Mouse (Mus musculus): ENCODE data around the gene Prickle2.

The Prickle2 gene

DNA sequence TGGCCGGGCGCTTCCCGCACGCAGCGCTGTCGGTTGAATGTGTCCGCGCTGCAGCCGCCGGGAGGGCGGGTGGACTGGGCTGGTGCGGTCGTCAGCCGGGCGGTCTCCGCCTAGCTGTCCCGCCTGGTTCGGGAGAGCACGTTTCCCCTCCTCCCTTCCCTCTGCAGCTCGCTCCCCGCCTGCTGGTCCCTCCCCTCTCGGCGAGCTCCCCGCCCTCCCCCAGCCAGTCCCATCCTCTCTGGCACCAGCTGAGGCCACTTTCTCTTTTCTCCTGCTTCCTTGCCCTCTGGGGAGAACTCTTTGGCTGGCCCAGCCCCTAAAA, at the start of gene Prickle2:
Prickle2 (minus strand) TSS at position 11 of the 322 bp plus-strand sequence.
- in situ Hi-C loops (cut with MboI, MseI) = no loop called here

DNA sequence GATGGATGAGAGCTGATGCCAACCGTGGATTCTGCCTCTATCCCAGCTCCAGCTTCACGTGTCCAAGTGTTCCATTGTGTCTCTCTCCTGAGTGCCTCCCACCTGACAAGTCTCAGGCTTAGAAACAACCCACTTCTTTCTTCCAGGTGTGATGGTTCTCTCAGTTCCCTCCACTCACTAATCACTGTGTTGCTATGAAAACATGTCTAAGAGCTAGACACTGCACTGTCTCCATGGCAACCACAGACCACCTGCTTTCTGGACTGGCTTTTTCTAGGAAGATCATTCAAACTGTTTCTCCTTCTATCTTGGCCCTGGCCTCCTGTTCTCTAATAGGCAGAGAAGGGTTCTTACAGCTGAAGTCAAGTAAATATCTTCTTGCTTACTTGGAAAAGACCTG, 46.8 kb upstream of the Prickle2 start:
- in situ Hi-C loops (cut with MboI, MseI) = no loop called here

DNA sequence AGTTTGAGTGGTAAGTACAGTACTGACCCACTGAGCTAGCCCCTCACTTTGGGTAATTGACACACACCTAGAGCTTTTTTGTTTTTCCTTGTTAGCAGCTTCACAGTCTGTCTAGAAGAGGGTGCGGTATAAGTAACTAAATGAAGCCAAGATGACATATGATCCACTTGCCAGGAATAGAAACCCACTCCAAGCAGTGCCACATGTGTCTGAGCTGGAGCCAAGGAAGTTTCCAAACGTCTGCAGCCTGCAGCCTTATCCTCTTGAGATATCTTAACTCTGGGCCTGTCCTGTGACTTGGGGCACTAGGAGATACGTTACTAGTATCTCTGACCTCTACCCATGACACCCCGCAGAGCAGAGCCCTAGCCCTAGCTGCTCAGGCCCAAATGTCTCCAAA, 43.5 kb upstream of the Prickle2 start:
- in situ Hi-C loops (cut with MboI, MseI) = loop anchor here (25.0 kb wide), 1 partner anchor 462 kb away; no protein-coding TSS in a partner anchor

DNA sequence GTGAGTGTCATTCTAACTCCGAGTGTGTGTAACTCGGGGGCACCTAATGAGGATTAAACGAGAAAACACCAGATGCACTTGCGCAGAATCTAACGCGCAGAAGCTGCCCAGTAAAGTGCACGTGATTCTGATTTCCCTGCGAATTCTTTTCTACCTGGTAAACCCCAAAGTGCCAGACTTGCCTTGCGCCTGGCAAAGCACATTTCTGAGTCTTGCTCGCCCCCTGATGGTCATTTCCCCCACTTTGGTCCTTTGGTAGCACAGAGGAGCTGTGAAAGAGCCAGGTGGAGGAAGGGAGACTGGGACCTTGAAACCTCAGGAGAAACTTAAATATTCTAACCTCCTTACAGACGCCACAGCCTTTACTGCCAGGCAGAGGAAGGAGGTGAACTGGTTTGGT, 37.6 kb upstream of the Prickle2 start:
- in situ Hi-C loops (cut with MboI, MseI) = loop anchor here (25.0 kb wide), 1 partner anchor 456 kb away; no protein-coding TSS in a partner anchor

DNA sequence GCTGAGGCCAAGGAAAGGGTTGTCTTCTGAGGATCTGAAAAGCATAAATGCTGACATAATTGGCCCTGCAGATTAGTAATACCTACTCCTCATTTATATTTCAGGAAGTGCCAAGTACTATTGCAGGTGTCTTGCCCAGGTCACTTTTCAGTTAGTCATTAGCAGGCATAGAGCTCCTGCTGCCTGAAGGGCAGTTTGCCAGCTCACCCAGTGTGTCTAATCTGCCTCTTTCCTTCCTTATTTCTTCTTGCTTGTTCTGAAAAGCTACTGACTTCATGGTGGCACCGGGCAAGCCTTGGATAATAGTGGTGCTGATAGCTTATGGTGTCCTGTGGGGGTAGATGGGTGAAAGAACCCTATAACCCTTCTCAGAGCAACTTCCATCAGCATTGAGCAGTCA, 31.2 kb upstream of the Prickle2 start:
- in situ Hi-C loops (cut with MboI, MseI) = loop anchor here (25.0 kb wide), 1 partner anchor 450 kb away; no protein-coding TSS in a partner anchor

DNA sequence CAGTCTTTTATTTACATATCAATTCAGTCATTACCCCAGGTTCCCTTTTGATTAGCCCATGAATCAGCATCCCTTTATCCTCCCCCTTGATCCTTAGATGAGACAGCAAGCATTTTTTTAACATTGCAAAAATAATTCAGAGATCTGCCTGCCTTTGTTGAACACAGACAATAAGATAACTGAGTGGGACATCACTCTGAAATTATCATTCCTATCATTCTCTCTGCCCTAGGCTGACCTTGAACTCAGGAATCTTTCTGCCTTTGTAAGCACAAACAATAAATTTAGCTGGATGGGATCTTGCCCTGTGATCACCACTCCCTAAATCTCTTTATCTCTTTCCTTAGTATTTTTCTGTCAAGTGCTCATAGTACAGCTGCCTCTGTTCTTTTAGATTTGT, 27.7 kb upstream of the Prickle2 start:
- in situ Hi-C loops (cut with MboI, MseI) = loop anchor here (25.0 kb wide), 1 partner anchor 446 kb away; no protein-coding TSS in a partner anchor

DNA sequence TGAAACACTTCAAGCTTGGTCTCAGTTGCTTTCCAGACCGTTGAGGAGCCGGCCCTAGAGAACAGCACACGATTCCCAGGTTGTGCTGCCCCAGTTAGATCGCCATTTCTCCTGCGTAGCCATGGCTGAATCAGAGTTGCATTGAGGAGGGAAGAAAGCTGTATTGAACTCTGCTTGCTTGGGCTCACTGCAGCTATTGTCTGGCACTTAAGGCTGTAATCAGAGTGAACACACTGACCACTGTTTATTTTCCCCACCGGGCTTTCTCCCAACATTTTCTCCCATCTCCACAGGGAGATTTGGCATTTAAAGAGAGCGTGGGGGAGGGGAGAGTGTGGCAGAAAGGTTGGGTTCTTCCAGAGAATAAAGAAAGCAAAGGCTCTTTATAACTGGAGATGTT, 22.6 kb upstream of the Prickle2 start:
- in situ Hi-C loops (cut with MboI, MseI) = loop anchor here (25.0 kb wide), 1 partner anchor 441 kb away; no protein-coding TSS in a partner anchor

DNA sequence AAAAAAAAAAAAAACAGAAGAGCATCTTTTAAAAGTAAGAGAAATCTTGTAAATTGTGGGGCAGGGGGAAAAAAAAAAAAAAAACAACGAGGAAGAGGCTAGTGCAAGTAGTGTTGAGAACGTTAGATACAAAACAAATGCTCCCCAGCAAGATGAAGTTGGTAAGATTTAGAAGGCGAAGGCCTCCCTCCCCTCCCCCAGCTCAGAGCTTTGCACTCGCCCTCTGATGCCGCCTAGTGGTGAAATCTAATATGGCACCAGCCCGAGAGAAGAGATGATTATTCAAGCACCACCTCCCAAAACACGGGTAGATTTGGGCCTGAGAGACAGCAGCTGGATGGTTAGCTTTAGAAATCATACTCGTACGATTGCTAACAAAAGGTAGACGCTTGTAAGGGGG, 22.1 kb upstream of the Prickle2 start:
- in situ Hi-C loops (cut with MboI, MseI) = loop anchor here (25.0 kb wide), 1 partner anchor 441 kb away; no protein-coding TSS in a partner anchor

DNA sequence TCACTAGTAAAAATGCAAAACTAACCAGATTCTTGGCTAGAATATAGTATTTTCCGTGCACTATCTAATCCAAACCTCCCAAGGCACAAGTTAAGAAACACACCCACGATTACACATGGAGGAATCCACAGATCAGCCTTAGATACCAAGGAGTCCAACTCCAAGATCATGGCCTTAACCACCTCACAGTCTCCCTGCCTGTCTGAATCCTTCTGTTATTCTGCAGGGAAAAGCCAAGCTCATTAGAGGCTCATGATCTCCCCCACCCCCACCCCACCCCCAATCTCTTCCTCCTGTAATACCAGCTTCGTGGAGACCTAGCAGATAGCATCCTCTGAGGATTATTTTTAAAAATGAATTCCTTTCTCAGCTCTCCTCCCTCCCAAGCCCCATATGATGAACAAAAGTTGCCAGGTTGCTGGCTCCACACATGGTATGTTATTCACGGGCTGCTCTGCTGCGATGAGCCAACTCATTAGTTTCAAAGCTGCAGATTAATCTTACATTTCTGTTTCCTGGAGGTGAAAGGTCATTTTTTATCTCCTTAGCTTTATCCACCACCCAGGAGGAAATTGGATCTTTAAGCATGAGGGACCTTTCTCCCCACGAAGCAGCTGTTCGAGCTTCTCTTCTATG, 21.5 kb upstream of the Prickle2 start:
- in situ Hi-C loops (cut with MboI, MseI) = loop anchor here (25.0 kb wide), 1 partner anchor 440 kb away; no protein-coding TSS in a partner anchor

DNA sequence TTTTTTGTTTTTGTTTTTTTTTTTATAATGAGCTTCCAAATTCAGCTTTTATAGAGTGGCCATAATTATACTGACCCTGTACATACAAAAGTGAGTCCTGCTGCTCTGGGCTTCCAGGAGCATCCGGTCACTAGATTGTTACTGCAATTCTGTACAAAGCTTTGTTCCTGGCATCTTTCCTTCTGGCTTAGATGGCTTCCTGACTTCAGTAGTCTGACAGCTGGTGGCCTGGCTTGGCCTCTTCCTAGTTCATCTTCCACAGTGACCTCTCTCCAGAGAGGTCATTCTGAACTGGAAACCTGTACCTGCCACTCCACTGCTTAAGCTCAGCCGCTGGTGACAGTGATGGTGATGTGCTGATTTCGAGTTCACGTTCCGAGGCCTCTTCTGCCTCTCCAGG, 20.2 kb upstream of the Prickle2 start:
- in situ Hi-C loops (cut with MboI, MseI) = loop anchor here (25.0 kb wide), 1 partner anchor 439 kb away; no protein-coding TSS in a partner anchor

DNA sequence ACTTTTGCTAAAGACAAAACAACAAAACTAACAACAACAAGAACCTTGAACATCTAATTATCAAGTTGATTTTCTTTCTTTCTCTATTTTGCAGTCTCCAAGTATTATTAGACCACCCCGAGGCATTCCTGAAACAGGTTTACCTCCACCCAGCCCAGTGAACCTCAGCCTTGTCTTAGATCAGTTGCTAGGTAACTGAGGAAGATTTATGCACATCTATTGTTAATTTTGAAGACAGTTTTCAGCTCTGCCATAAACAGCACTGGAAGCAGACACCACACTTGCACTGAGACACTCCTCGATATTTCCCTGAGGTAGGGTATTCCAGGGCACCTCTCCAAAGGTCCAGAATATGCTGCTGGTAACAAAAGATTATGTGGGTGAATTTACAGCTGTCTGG, 18.4 kb upstream of the Prickle2 start:
- in situ Hi-C loops (cut with MboI, MseI) = no loop called here

DNA sequence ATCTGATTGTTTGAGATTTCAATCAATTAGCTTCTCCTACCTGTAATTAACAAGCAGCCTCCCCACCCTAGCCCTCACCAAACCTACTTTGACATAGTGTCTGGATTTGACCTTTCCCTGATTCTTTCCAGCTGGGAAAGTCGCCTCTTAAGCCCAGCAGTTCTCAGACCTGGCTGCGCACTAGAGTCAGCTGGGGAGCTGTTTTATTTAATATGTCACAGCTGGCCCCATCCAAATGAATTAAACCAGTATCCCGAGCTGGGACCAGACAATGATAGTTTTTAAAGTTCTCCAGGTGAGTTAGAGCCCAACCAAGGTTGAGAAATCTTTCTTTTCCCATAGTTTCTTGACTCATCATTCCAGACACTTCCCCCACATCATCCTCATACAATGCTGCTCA, 9.9 kb upstream of the Prickle2 start:
- in situ Hi-C loops (cut with MboI, MseI) = no loop called here

DNA sequence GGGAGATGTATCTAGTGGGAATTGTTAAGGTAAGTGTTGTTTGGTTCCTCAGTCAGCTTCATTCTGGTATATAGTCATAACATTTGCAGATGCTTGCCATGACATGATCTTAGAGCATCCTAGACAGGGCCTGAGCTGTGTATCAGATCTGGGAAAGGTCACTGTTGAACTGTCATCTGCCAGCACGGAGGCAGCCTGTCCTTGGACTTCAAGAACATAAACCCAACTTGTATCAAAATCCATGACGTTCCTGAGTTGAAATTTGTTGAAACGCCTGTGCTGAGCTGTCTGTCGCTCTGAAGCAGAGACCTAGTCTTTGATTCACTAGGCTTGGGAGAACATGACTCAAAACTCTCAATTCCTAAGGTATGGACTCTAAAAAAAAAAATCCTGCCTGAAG, 8.8 kb upstream of the Prickle2 start:
- in situ Hi-C loops (cut with MboI, MseI) = no loop called here

DNA sequence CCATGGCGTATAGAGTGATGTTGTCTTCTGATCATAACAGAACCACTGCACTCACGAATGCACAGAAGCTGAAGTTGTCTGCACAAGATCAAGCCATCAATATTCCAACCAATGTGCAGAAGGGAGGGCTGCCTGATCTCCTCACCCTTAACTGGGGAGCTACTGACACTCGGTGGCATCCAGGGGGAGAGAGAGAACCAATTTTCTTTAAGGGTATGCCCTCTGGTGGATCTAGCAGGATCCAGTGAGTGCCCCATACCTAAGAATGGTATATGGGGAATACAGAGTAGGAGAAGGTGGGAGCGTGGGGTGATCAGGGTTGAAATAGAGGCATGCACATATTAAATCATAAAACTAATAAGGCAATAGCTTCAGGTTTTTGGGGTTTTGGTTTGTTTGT, 2.2 kb upstream of the Prickle2 start:
- in situ Hi-C loops (cut with MboI, MseI) = no loop called here

DNA sequence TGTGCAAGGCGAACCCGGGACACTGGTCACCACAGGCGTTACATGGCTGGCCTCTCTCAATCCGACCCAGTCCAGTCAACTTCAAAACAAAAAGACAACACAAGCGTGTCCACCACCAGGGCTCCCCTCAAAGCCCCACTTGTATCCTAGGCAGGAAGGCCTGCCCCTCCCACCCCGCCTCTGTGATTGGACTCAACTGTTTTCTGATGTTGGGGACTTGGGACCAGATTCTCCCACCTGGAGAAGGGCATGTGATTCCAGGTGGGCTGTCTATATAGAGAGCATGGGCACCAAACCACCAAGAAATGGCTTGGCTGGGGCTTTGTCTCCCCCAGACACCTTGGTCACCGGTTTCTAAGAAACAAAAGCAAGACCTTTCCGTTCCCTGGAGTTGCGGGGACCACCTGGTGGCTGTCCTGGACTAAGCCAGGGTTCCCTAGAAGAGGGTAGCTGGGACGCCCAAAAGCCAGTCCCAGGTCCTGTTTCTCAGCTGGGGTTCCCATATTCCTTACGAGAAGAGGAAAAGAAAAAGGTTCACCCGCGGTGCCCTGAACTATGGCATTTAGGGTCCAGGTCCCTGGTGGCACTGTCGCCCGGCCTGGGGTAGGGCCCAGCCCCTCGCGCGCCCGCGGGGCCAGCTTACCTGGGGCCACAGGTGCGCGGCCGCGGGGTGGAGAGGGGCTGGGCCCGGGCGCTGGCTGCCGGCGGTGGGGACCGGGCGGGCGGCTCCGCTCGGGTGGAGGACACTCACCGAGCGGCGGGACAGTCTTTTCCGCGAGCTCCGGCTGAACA, 406 bp downstream of the Prickle2 start:
- in situ Hi-C loops (cut with MboI, MseI) = no loop called here

DNA sequence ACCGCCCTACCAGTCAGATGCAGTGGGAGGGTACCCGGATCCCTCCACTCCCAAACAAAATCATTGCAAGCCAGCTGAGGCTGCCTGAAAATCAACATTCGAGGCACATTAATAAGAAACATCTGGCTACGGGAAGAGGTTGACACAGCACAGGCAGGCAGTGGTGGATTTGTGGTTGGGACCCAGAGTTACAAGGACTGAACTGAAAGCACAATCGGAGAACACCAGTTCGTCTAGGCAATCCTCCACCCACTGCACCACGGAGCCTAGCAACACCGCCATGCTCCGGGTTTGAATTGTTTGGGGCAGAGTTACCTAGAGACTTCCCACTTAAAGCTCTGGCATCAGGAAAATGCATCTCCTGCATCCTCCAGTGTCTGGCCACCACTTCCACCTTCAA, 1.1 kb downstream of the Prickle2 start:
- in situ Hi-C loops (cut with MboI, MseI) = no loop called here

DNA sequence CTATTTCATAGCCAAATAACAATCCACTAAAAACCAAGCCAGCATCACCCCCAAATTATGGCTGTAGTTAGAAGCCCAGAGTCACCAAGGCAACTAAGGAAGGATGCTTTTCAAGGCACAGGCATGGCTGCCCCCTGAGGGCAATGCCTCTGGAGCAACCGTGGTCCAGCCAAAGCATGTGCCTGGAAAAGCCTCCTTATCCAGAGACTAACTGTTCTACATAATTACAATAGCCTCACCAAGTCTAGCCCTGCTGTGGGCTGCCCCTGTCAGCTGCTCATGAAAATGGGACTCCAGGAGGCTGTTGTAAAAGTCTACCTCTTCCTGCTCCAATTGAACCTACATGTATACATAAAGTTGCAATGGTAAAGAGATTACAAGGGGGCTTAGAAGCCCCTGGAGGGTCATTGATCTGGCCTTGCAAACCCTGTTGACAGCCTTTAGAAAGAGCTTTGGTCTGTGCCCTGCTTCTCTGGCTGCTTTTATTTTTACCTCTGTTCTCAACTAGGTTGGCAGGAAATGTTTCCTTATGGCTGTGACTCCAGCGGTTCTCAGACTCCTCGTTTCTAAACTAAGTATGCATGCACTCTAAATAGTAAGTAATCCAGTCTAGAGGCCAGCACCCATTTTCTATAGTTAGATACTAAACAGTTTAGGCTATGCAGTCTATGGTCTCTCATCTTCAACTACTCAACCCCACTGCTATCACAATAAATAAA, 6.3 kb downstream of the Prickle2 start:
- in situ Hi-C loops (cut with MboI, MseI) = no loop called here

DNA sequence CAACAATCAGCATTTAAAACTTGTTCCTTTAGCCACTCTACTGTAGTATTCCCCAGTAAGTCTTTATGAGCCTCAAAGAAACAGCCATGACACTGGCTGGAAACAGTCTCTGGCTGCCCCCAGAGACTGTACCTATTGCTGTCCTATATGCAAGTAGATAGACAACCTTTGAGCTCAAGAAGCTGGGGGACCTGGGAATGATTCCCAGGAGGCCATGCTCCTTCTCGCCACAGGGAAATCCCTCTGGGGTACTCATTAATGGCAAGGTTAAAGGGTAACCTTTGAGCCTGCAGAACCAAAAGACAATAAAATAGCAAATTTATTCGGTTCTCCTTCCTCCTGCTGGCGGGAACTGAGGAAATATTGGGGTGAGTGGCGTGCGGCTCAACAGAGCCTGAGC, 8.1 kb downstream of the Prickle2 start:
- in situ Hi-C loops (cut with MboI, MseI) = no loop called here

DNA sequence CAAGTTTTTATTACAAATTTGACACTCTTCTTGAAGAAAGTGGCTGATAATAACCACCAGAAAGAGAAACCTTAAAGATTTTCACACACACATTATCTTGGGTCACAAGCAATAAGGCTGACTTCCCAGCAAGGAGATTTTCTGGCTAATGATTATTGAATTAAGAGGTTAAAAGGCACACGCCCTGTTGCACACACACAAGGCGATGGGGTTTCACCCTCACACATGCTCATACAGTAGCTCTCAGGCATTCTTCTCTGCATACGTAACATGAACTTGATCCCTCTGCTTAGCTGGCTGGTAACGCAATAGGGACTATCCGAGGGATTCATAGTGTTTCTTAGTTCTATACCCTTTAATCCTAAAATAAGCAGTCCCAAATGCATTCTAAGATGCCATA, 18.6 kb downstream of the Prickle2 start:
- in situ Hi-C loops (cut with MboI, MseI) = no loop called here

DNA sequence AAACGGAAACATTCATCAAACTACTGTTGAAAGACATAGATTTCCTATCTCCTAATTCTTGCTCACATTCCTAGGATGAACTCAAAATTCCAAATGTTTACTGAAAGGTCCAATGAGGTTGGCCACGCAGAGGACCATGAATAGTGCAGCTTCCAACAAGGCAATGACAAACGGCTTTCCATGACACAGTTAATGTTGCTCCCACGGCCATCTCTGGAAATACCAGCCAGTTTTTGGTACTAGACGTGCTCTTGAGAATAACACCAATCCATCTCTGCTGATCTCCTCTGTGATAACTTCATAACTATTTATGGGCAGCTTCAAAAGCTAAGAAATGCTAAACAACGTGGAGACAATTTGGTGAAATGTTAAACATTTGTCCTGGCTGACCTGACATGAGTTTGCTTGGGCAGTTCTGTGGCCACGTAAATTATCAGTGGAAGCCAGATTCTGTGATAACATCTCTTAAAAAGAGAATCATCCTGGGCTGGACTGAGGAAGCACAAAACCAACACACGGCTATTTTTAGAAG, 31.5 kb downstream of the Prickle2 start:
- in situ Hi-C loops (cut with MboI, MseI) = no loop called here

DNA sequence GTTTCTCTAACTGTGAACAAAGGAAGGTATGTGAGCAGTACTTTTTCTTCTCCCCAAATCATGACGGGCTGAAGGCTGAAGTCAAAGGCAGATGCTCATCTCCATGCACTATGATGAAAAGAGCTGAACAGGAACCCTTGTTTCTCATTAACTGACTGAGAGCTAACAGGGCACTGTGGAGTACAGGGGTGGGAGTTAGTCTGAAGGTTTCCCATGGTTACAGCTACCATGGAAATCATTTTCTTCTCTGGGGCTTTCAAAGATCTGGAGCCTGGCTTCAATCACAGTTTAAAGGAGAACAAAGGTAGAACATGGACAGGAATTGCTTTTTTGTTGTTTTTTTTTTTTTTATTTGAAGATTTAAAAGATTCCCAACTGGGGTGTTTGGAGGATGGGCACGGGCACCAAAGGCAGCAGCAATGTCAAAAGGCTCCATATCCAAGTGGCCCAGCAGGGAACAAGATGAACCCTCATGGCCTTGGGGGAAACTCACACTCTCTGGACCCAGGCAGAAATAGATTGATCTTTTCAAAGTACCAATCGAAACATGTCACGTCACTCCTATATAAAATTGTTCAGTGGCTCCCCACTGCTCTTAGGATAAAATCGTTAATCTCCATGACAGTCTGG, 35.3 kb downstream of the Prickle2 start:
- in situ Hi-C loops (cut with MboI, MseI) = no loop called here

DNA sequence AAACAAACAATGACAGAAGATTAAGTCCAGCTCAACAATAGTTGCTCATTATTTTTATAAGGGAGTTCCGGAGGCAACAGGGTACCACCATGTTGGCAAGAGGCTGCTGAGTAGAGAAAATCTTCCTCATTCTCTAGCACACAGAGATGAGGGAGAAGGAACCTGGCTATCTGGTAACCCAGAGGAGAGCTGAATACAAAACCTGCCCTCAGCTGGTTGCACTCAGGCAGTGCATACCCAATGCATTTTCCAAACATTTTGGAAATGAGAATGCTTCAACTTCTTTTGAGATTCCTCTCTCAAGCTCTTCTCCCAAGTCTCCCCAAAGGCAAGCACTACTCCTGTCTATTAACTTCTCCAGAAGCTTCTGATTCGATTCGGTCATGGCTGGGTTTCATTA, 36.3 kb downstream of the Prickle2 start:
- in situ Hi-C loops (cut with MboI, MseI) = no loop called here
